Mouse (Mus musculus): ENCODE data around the gene Qser1.

Qser1 gene

GRCm38 (mm10) chr2:104817555-104818330 is 1.2 kb upstream of the Qser1 start:
- no peak for DNase-seq (ENCODE audit: low spot score in 2 of 2)

GRCm38 (mm10) chr2:104816866-104817439 is 393 bp upstream of the Qser1 start:
- DNase-seq (ENCODE audit: low spot score in 2 of 2) = peak; percentile 60 to 81

- DNase-seq (ENCODE audit: low spot score in 2 of 2) = peak; percentile 9 to 26
Observed at GRCm38 (mm10) chr2:104815561-104816370, 794 bp downstream of the Qser1 start.

GRCm38 (mm10) chr2:104814181-104814951 is 2.2 kb downstream of the Qser1 start:
- DNase-seq (ENCODE audit: low spot score in 2 of 2) = no peak

GRCm38 (mm10) chr2:104805435-104805834 is 11.1 kb downstream of the Qser1 start:
- no peak for DNase-seq (ENCODE audit: low spot score in 2 of 2)

GRCm38 (mm10) chr2:104774763-104775162 is 41.8 kb downstream of the Qser1 start:
- no peak for DNase-seq (ENCODE audit: low spot score in 2 of 2)

- DNase-seq (ENCODE audit: low spot score in 2 of 2) = no peak
Observed at GRCm38 (mm10) chr2:104768697-104769096, 47.9 kb downstream of the Qser1 start.

GRCm38 (mm10) chr2:104764018-104764417 is 52.5 kb downstream of the Qser1 start:
- no peak for DNase-seq (ENCODE audit: low spot score in 2 of 2)

- DNase-seq (ENCODE audit: low spot score in 2 of 2) = no peak
Observed at GRCm38 (mm10) chr2:104763134-104763703, 53.3 kb downstream of the Qser1 start.

GRCm38 (mm10) chr2:104750611-104751010 is 65.9 kb downstream of the Qser1 start:
- DNase-seq (ENCODE audit: low spot score in 2 of 2) = no peak

GRCm38 (mm10) chr2:104748652-104749183 is 67.8 kb downstream of the Qser1 start:
- DNase-seq (ENCODE audit: low spot score in 2 of 2) = no peak

- no peak for DNase-seq (ENCODE audit: low spot score in 2 of 2)
Observed at GRCm38 (mm10) chr2:104746251-104746650, 70.3 kb downstream of the Qser1 start.

- no peak for DNase-seq (ENCODE audit: low spot score in 2 of 2)
Observed at GRCm38 (mm10) chr2:104743971-104744370, 72.6 kb downstream of the Qser1 start.

- no peak for DNase-seq (ENCODE audit: low spot score in 2 of 2)
Observed at GRCm38 (mm10) chr2:104743160-104743559, 73.4 kb downstream of the Qser1 start.

GRCm38 (mm10) chr2:104742741-104743064 is 73.9 kb downstream of the Qser1 start, which contains the start of gene Depdc7:
TSS of gene Depdc7 (minus strand) at chr2:104742878.
- DNase-seq (ENCODE audit: low spot score in 2 of 2) = peak; percentile 47 to 68

GRCm38 (mm10) chr2:104741896-104742740 is 74.4 kb downstream of the Qser1 start:
- no peak for DNase-seq (ENCODE audit: low spot score in 2 of 2)

- no peak for DNase-seq (ENCODE audit: low spot score in 2 of 2)
Observed at GRCm38 (mm10) chr2:104741015-104741758, 75.4 kb downstream of the Qser1 start.

- DNase-seq (ENCODE audit: low spot score in 2 of 2) = no peak
Observed at GRCm38 (mm10) chr2:104740248-104740949, 76.2 kb downstream of the Qser1 start.

- DNase-seq (ENCODE audit: low spot score in 2 of 2) = no peak
Observed at GRCm38 (mm10) chr2:104739691-104740090, 76.9 kb downstream of the Qser1 start.
